Mouse (Mus musculus) right cerebral cortex, postnatal 36 days (tissue): ENCODE data around the gene Armc7.
A peak's percentile ranks its signal among the peaks of the same experiment; 100 is the strongest.
"Not testable (repeated sequence)": the region's sequence is repeated elsewhere in the genome, so short reads cannot be mapped to it uniquely, and the experiment has no call there.

Experiments
- DNase-seq, 2 experiments: peaks; one replicate each; pipeline ENCODE4 v3.0.0; 2022; ENCODE audit warnings: low spot score in 2 of 2, mixed read lengths in 1 of 2

Armc7 gene

DNA sequence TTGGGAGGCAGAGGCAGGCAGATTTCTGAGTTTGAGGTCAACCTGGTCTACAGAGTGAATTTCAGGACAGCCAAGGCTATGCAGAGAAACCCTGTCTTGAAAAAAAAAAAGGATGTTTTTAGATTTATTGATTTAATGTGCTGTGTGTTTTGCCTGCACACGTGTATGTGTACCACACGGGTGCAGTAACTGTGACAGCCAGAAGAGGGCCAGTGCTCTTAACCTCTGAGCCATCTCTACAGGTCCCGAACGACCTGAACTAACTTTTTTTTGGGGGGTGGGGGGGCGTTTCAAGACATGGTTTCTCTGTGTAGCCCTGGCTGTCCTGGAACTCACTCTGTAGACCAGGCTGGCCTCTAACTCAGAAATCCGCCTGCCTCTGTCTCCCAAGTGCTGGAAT is 20.6 kb upstream of the Armc7 start:
- DNase-seq: not testable (repeated sequence)

DNA sequence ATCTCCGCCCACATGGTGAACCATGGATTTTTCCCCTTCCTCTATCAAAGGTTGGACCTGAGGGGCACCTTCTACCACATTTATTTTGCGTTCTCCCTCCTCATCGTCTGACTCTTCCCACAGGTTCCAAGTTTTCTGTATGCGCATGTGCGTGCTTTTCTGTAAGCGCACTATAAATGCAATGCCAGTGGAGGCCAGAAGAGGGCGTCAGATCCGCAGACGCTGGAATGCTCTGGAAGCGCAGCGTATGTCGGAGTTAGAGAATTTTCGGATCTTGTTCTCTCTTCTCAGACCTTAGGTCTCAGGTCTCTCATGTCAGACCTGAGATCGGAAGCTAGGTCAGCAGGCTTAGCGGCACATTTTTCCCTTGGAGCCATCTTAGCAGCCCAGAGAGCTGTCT is 19.8 kb upstream of the Armc7 start:
- DNase-seq: no peak

- DNase-seq: no peak
Observed at GRCm38 (mm10) chr11:115456182-115456581, 19.3 kb upstream of the Armc7 start.

DNA sequence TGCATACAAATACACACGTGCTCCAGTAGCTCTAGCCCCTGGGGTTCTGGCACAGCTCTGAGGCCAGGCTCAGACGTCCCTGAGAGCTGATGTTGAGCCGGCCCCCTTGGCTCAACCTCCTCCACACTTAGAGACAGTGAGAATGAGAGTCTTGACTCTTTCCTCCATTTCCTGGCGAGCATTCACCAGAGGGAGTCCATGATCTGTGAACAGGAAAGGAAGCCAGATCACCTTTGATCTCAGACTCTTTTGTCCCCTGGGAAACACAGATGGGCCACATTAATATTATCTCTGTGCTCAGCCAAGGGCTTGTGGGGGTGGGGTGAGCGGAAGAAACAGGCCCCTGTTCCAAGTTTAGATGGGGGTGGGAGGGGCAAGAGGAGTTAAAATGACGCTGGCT is 18.1 kb upstream of the Armc7 start:
- no peak for DNase-seq

DNA sequence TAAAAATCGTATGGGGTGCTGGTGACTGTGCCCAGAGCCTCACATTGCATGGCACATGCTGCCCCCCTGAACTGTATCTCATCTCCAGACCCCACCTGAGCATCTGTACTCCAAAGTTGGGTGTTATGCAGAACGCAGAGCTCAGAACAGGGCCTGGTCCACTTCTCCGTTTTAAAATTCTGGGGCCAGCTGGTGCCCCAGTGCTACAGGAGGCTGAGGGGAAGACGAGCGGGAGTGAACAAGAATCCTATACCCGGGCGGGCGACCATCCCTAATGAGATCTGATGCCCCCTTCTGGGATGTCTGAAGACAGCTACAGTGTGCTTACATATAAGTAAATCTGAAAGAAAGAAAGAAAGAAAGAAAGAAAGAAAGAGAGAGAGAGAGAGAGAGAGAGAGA is 14.5 kb upstream of the Armc7 start:
- DNase-seq: no peak

- no peak for DNase-seq
Observed at GRCm38 (mm10) chr11:115461846-115462242, 13.6 kb upstream of the Armc7 start.

- DNase-seq: no peak
Observed at GRCm38 (mm10) chr11:115462243-115462891, 13.1 kb upstream of the Armc7 start, which contains the start of gene Slc16a5. Gene Slc16a5, plus strand, starts transcription at chr11:115462474.

DNA sequence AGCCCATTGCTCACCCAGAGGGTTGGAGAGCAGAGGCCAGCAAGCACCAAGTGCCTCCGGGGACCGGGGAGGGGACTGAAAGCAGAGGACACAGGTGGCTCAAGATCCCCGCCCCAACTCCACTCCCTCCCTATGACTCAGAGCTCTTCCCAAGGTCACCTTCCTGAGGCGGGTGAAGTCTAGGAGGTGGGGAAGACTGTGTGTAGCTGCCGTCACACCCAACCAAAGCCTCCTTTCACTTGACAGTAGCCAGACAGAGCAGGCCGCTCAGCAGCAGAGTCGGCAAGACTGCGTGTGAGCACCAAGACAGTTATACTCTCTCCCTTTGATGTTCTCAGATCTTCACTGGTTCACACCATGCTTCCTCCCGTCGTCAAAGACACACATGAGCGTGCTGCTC is 12.1 kb upstream of the Armc7 start:
- DNase-seq: no peak

DNA sequence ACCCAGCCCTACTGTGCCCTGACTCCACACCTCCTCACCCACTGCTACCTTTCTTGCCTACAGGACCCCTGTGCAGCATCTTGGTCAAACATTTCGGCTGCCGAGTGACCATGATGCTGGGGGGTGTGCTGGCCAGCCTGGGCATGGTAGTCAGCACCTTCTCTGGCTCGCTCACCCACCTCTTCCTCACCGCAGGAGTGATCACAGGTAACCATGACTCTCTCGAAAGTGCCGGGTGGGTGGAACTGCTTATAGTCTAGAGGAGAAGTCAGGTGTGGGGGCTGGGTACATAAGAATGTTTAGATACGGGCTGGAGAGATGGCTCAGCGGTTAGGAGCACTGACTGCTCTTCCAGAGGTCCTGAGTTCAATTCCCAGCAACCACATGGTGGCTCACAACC is 10.6 kb upstream of the Armc7 start:
- no peak for DNase-seq

- no peak for DNase-seq
Observed at GRCm38 (mm10) chr11:115467217-115467618, 8.2 kb upstream of the Armc7 start.

DNA sequence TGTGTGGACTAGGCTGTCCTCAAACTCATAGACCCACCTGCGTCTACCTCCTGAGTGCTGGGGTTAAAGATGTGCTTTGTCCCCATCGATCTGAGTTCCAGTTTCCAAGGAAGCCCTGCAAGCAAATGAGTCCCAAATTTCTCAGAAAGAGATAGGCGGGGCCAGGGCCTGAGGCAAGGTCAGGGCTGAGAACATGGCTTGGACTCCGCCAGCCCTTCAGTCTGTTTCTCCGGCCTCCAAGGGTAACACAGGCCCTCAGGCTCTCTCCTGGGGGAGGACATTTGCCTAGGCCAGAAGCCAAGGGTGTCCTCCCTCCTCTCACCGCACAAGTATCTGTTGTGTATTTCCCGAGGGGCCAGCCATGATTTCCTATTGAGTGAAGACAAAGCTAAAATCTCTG is 3.3 kb upstream of the Armc7 start:
- no peak for DNase-seq

GRCm38 (mm10) chr11:115473626-115474275 is 1.7 kb upstream of the Armc7 start:
- DNase-seq: peak; percentile 95 to 96

DNA sequence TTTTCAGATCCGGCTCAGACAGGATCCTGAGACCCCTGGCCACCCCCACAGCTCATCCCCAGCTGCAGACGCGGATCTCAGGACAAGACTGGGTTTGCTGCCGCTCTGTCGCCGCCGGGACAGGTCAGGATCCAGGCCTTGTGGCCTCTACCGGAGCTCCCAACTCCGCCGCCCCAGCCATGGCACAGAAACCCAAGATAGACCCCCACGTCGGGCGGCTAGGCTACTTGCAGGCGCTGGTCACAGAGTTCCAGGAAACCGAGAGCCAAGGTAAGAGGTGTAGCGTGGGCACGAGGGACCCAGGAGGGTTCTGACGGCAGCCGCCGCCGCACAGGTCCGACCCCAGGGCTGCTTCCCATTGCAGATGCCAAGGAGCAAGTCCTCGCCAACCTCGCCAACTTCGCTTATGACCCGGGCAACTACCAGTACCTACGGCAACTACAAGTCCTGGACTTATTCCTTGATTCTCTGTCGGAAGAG is 331 bp downstream of the Armc7 start:
- no peak for DNase-seq

DNA sequence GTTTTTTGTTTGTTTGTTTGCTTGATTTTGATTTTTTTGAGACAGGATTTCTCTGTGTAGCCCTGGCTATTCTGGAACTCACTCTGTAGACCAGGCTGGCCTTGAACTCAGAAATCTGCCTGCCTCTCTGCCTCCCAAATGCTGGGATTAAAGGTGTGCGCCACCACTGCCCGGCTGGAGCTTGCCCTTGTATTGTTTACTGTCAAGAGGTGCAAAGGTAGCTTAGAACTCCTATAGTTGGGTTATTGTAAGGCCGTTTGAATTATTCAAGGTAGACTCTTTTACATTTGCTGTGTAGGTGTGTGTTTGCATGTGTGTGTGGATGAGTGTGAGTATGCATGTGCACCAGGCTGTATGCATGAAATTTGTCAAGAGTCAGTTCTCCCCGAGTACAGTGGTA is 1.2 kb downstream of the Armc7 start:
- DNase-seq: not testable (repeated sequence)

GRCm38 (mm10) chr11:115477388-115477787 is 1.9 kb downstream of the Armc7 start:
- not testable (repeated sequence) for DNase-seq

DNA sequence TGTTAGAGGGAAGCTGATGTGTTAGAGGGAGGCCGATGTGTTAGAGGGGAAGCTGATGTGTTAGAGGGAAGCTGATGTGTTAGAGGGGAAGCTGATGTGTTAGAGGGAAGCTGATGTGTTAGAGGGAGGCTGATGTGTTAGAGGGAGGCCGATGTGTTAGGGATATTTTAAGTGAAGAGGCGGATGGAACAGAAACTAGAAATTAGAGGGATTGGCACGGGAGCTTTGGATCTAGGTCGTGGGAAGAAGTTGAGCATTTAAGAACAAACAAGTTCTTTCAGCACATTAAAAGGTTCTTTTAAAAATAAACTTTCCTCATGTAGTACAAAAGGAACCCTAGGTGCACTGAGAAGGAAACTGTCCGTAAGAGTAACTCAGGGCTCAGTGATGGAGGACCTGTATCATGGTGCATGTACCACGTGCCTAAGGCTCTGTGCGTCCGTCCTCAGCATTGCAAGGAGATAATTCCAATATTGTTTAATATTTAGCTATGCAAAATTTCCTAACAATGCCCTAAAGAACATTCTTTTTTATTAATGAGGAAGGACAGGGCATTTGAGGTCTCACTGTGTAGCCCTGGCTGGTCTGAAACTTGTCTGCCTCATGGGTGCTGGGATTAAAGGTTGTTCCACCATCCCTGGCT is 3.0 kb downstream of the Armc7 start:
- DNase-seq: no peak

DNA sequence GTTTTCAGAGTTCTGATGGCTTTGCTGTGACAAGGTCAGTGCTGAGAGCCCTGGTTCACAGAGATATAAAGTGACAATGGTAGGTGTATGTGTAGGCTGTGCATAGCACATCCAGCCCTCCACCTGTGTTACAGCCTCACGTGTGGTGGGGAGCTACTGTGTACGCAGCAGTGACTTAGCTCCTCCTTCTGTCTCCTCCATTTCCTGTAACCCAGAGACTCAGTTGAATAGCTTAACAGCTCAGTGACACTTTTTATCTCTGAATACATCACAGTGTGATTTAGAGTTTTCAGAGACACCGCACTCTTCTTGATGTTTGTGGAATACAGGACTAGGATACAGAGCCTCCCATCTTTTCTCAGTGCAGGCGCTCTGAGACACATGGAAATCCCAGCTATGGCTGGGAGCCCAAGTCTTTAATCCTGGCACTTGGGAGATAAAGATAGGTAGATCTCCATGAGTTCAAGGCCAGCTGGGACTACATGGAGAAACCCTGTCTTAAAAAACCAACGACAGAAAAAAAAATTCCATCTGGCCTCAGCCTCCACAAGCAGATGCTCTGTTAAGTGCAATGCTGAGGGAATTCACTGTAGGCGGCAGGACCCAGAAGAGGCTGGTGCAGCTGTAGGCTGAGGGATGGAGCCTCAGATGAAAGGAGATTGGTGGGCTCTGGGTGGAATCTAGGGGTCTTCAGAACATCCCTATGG is 6.2 kb downstream of the Armc7 start:
- peak; percentile 57 to 79 for DNase-seq

GRCm38 (mm10) chr11:115483278-115483677 is 7.8 kb downstream of the Armc7 start:
- no peak for DNase-seq

- DNase-seq: peak; percentile 57 to 60
Observed at GRCm38 (mm10) chr11:115483726-115484125, 8.3 kb downstream of the Armc7 start.

DNA sequence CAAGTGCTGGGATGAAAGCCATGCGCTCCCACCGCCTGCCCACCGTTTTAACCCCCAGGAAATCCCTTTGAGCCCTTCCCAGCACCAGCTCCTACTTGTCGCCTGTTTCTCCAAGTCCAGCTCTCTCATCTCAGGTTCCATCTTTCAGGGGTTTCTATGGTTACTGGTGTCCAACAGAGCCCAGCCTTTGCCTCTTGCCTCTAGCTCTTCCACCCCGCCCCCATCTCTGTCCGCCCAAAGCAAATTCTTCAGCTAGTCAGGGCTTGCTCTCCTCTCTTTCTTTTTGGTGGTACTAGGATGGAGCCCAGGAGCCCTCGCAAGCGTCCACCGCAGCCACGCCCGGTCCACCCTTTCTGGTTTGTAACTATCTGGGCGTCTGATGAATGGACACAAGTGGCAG is 9.7 kb downstream of the Armc7 start:
- DNase-seq: no peak

GRCm38 (mm10) chr11:115488551-115489104 is 13.2 kb downstream of the Armc7 start:
- DNase-seq: no peak
